Mouse (Mus musculus) left cerebral cortex, adult 6 months (tissue): Measurements from ENCODE around the gene Lcn6. TPM values are rescaled to one million over a fixed set of nuclear protein-coding genes. Genes with fewer than 3 reads are reported as not detected.

Source experiments
- long read RNA-seq, 2 experiments: library from polyadenylated mRNA; unstranded; transcript quantifications; one replicate each; pipeline ENCODE4 v2.0.0; 2019 to 2020
- polyA plus RNA-seq: library from polyadenylated mRNA; unstranded; fragments of <200 nt; fragmentation: Nextera tagmentation; gene quantifications from 2 replicates; pipeline ENCODE4 v1.2.3, GENCODE M21; 2021

The Lcn6 gene
- not detected in 2 replicates for polyA plus RNA-seq
- long read RNA-seq, experiment 1 = 0 reads
- long read RNA-seq, experiment 2 = 0 reads

DNA sequence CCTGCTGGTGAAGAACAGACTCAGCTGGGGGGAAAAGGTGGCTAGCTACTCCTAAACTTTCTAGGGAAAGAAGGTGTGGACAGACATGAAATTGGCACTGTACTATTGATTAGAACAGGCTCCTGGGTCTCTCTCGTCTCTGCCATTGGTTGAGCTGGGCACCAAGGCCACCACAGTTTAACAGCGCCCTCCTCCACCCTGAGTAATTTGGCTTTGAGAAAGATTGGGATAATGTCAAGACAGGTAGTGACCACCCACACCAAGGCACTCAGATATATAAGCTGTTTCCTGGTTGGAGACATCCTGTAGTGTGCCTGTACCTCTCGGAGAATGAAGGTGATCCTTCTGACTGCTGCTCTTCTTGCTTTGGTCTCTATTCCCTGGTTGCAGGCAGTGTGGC, at the start of gene Lcn6:
Gene Lcn6 (plus strand): TSS at position 301 of the 400 bp plus-strand sequence.

GRCm38 (mm10) chr2:25627811-25628210, 48.8 kb upstream of the Lcn6 start, which contains the start of gene Fcna:
Fcna (minus strand) TSS chr2:25628030.

DNA sequence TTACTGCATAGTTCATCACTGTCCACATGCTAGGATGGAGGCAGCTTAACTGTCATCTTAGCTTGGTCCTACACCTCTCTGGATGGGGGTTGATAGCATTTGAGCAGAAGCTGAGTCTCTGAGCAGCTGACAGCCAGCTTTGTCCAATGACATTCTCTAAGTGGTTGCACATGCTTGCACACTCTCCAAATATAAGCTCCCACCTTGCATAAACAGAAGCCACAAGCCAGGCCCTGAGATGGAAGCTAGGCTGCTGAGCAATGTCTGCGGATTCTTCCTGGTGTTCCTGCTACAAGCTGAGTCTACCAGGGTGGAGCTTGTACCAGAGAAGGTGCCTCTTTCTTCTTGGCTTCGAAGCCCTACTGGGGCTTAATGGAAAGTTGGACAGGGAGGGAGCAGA, 23.7 kb upstream of the Lcn6 start, which contains the start of gene Lcn8:
Gene Lcn8 (plus strand): TSS at position 219 of the 400 bp plus-strand sequence.

DNA sequence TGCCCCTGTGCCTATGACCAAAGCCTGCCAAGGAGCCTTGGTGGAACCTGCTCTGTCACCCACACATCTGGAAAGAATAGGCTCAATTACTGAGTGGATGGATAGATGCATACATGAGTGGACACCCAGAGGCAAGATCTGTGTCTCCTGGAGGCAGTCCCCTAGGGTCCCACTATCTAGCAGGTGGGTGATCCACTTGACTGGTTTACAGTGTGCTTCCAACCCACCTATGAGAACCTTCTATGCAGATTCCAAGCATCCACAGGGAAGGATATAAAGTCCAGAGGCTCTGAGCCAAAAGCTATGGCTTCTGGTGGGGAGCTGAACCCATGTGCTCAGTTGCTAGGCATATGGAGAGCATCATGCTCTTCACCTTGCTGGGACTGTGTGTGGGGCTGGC, 18.9 kb upstream of the Lcn6 start, which contains the start of gene Lcn5:
Gene Lcn5 (plus strand): TSS at position 301 of the 400 bp plus-strand sequence.

GRCm38 (mm10) chr2:25682426-25682825, 5.8 kb downstream of the Lcn6 start, which contains the start of gene Lcn10:
Lcn10 (plus strand) TSS chr2:25682726.

GRCm38 (mm10) chr2:25699743-25700142, 23.2 kb downstream of the Lcn6 start, which contains the start of gene Obp2a:
Obp2a (plus strand) TSS chr2:25700043.

DNA sequence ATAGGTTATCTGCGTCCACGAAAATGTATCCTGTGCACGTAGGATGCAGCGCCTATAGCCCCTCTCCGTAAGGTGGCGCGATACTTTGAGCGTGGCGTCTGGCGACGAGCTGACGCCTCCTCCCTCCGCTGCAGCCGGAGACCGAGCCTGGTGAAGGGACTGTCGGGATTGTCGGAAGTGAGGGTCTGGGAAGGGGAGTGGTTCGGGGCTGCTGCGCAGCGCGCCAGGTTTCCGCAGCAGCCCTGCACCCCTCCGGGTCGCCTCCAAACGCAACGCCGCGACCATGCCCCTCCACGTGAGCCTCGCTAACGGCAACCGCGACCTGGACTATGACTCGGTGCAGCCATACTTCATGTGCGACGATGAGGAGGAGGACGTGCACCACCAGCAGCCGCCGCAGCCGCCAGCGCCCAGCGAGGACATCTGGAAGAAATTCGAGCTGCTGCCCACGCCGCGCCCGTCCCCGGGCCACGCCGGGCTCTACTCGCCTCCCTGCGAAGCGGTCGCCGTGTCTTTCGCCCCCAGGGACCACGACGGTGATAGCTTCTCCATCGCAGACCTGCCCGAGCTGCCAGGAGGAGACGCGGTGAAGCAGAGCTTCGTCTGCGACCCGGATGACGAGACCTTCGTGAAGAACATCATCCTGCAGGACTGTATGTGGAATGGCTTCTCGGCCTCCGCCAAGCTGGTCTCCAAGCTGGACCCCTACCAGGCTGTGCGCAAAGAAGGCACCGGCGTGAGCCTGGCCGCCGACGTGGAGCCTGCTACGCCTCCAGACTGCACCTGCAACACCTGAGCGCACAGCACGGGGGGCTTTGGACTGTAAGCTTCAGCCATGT, 30.3 kb downstream of the Lcn6 start, which contains the start of gene Bmyc:
Gene Bmyc (plus strand): TSS at position 97 of the 839 bp plus-strand sequence.

Other genes starting within 250 kb of the Lcn6 start
- gene Abca2, start 248.1 kb upstream of the Lcn6 start, polyA plus RNA-seq = 21.7 and 39.7 TPM in 2 replicates
- 0.68 and 1.1 TPM in 2 replicates for gene Clic3, start 219.9 kb upstream of the Lcn6 start, polyA plus RNA-seq
- gene Paxx, start 215.7 kb upstream of the Lcn6 start, polyA plus RNA-seq = 121 and 132 TPM in 2 replicates
- gene Ptgds, start 206.7 kb upstream of the Lcn6 start, polyA plus RNA-seq = 6,798 and 9,400 TPM in 2 replicates
- not detected in 2 replicates for gene Lcn12, start 182.9 kb upstream of the Lcn6 start, polyA plus RNA-seq
- 103 and 115 TPM in 2 replicates for gene Fbxw5, start 176.0 kb upstream of the Lcn6 start, polyA plus RNA-seq
- gene C8g, start 175.1 kb upstream of the Lcn6 start, polyA plus RNA-seq = 1.4 and 1.7 TPM in 2 replicates
- 9.1 and 11.9 TPM in 2 replicates for gene Traf2, start 129.8 kb upstream of the Lcn6 start, polyA plus RNA-seq
- gene Edf1, start 118.9 kb upstream of the Lcn6 start, polyA plus RNA-seq = 778 and 803 TPM in 2 replicates
- gene Mamdc4, start 101.9 kb upstream of the Lcn6 start, polyA plus RNA-seq = 0.89 and 3.5 TPM in 2 replicates
- 152 and 173 TPM in 2 replicates for gene Phpt1, start 101.6 kb upstream of the Lcn6 start, polyA plus RNA-seq
- 10.3 and 21.2 TPM in 2 replicates for gene Ajm1, start 95.0 kb upstream of the Lcn6 start, polyA plus RNA-seq
- 70.0 and 86.7 TPM in 2 replicates for gene Rabl6, start 68.3 kb upstream of the Lcn6 start, polyA plus RNA-seq
- 0.82 and 0.94 TPM in 2 replicates for gene Ccdc183, start 59.1 kb upstream of the Lcn6 start, polyA plus RNA-seq
- gene Tmem141, start 54.8 kb upstream of the Lcn6 start, polyA plus RNA-seq = 64.7 and 70.7 TPM in 2 replicates
- 0.28 and 0.49 TPM in 2 replicates for gene Fcna, start 48.8 kb upstream of the Lcn6 start, polyA plus RNA-seq
- gene Lcn8, start 23.7 kb upstream of the Lcn6 start, polyA plus RNA-seq = not detected in 2 replicates
- gene Lcn5, start 18.8 kb upstream of the Lcn6 start, polyA plus RNA-seq = not detected in 2 replicates
- gene Lcn10, start 5.9 kb downstream of the Lcn6 start, polyA plus RNA-seq = not detected in 2 replicates
- gene Obp2a, start 23.3 kb downstream of the Lcn6 start, polyA plus RNA-seq = not detected in 2 replicates
- gene Bmyc, start 30.0 kb downstream of the Lcn6 start, polyA plus RNA-seq = 213 and 229 TPM in 2 replicates
- not detected in 2 replicates for gene Obp2b, start 60.2 kb downstream of the Lcn6 start, polyA plus RNA-seq
- gene Lcn3, start 88.8 kb downstream of the Lcn6 start, polyA plus RNA-seq = not detected in 2 replicates
- not detected in 2 replicates for gene Lcn11, start 100.2 kb downstream of the Lcn6 start, polyA plus RNA-seq
- gene Gm13539, start 105.5 kb downstream of the Lcn6 start, polyA plus RNA-seq = not detected in 2 replicates
- gene Glt6d1, start 139.1 kb downstream of the Lcn6 start, polyA plus RNA-seq = not detected in 2 replicates
- gene Lcn9, start 146.4 kb downstream of the Lcn6 start, polyA plus RNA-seq = not detected in 2 replicates
- not detected in 2 replicates for gene Sohlh1, start 170.5 kb downstream of the Lcn6 start, polyA plus RNA-seq
- gene Kcnt1, start 186.9 kb downstream of the Lcn6 start, polyA plus RNA-seq = 13.8 and 17.4 TPM in 2 replicates